Mouse (Mus musculus) liver, embryonic 14.5 days (tissue): ENCODE measurements around the gene Epn1. TPM values are rescaled to one million over a fixed set of nuclear protein-coding genes. Genes with fewer than 3 reads are reported as not detected.
A peak's percentile ranks its signal among the peaks of the same experiment; 100 is the strongest.

ENCODE experiments used
- ATAC-seq: fragments of 200-750 bp; cut with Nextera tagmentation; 2 replicates; pipeline ENCODE4 v1.8.0; 2017; ENCODE audit warnings: moderate number of reproducible peaks, mild to moderate bottlenecking, moderate library complexity; ENCODE audit not compliant: insufficient read depth
- DNase-seq, 3 experiments: peaks; one replicate each; pipeline ENCODE4 v3.0.0-alpha.2; 2012 to 2013; ENCODE audit warnings: low read depth in 3 of 3, low spot score in 3 of 3
- H3K27ac ChIP-seq: fragments of 300-500 bp; sonication (generic); 2 replicates; pipeline ENCODE4 v1.5.1; 2014; ENCODE audit warnings: moderate library complexity, mild to moderate bottlenecking, control low read depth, inconsistent platforms
- H3K27me3 ChIP-seq: fragments of 300-500 bp; sonication (generic); 2 replicates; pipeline ENCODE4 v1.6.1; 2014; ENCODE audit warnings: mild to moderate bottlenecking, low read length, moderate library complexity; ENCODE audit not compliant: control insufficient read depth, insufficient read depth
- H3K36me3 ChIP-seq: fragments of 300-500 bp; sonication (generic); replicated peaks from 2 replicates; pipeline ENCODE4 v1.6.1; 2014; ENCODE audit warnings: low read depth; ENCODE audit not compliant: control insufficient read depth, insufficient read depth
- H3K4me1 ChIP-seq, 2 experiments: fragments of 200-500 bp in 1 of 2; fragments of 300-500 bp in 1 of 2; sonication (generic) in 1 of 2; replicated peaks; 2 replicates each; pipeline ENCODE4 v1.6.1; 2012 to 2014; ENCODE audit warnings: antibody characterized with exemption in 1 of 2, inconsistent platforms in 1 of 2, low read length in 1 of 2; ENCODE audit not compliant: control insufficient read depth in 2 of 2, insufficient read depth in 2 of 2
- H3K4me2 ChIP-seq: fragments of 300-500 bp; sonication (generic); 2 replicates; pipeline ENCODE4 v1.6.1; 2014; ENCODE audit warnings: low read depth, mild to moderate bottlenecking, control low read depth, moderate library complexity
- H3K4me3 ChIP-seq, 2 experiments: fragments of 200-500 bp in 1 of 2; fragments of 300-500 bp in 1 of 2; sonication (generic) in 1 of 2; 2 replicates each; pipeline ENCODE4 v1.5.1; 2012 to 2014; ENCODE audit warnings: low read depth in 2 of 2, low read length in 2 of 2, mild to moderate bottlenecking in 2 of 2, control low read depth in 1 of 2, inconsistent platforms in 1 of 2, moderate library complexity in 1 of 2; ENCODE audit not compliant: insufficient read depth in 1 of 2
- H3K9ac ChIP-seq: fragments of 300-500 bp; sonication (generic); replicated peaks from 2 replicates; pipeline ENCODE4 v1.6.1; 2014; ENCODE audit warnings: mild to moderate bottlenecking, control low read depth, moderate library complexity
- H3K9me3 ChIP-seq: fragments of 300-500 bp; sonication (generic); 2 replicates; pipeline ENCODE4 v1.6.1; 2016; ENCODE audit warnings: low read length, mixed read lengths; ENCODE audit not compliant: control insufficient read depth
- CTCF ChIP-seq: IDR thresholded peaks from 2 replicates; pipeline ENCODE4 v1.5.1; 2016; ENCODE audit warnings: antibody characterized with exemption, low read depth, control low read depth
- EP300 ChIP-seq: IDR thresholded peaks from 2 replicates; pipeline ENCODE4 v1.6.1; 2016; ENCODE audit warnings: antibody characterized with exemption, low read depth
- WGBS: fragments of 180-500 bp; shearing (Covaris S2); extraction: QIAGEN DNeasy Blood & Tissue Kit; methylation state at CpG from one replicate; pipeline ENCODE4 v1.1.7; 2014; ENCODE audit not compliant: insufficient replicate concordance; 5-methylcytosine and 5-hydroxymethylcytosine counted together
- polyA plus RNA-seq, 2 experiments: library from polyadenylated mRNA; depleted of rRNA in 1 of 2; stranded (reverse) in 1 of 2; unstranded in 1 of 2; fragments of >200 nt; fragmentation: Nextera tagmentation in 1 of 2; extraction: Ambion mirVana in 1 of 2; gene quantifications; 2 replicates each; pipeline versions ENCODE4 v1.2.1 to v1.2.3; 2012 to 2014

Epn1 gene
- polyA plus RNA-seq, 2 experiments: 45.4 to 54.4 TPM

- Histone ChIP-seq H3K27ac (no peak overlapping the region), H3K27me3 (no peaks in the 10 kb centered on the region), H3K4me1 (no peaks in the 10 kb centered on the region), H3K4me3 (no peak overlapping the region), H3K9ac (no peak overlapping the region), H3K9me3 (no peaks in the 10 kb centered on the region), H3K4me2 (no peak overlapping the region), H3K36me3 (no peaks in the 10 kb centered on the region)
- ATAC-seq: no peak
- WGBS: 51% methylated on average over 4 of the region's 4 CpGs
- TF ChIP-seq EP300: no peak
- no peak for TF ChIP-seq CTCF
- no peak for DNase-seq
These were observed 28.2 kb downstream of the Epn1 start for GRCm38 (mm10) chr7:5108272-5108671.

- no peaks in the 10 kb centered on the region for H3K4me1 ChIP-seq
- H3K27ac ChIP-seq: no peak overlapping the region
- H3K4me3 ChIP-seq: no peak overlapping the region
- no peaks in the 10 kb centered on the region for H3K27me3 ChIP-seq
- WGBS: 68% methylated on average over 8 of the region's 8 CpGs
- H3K9ac ChIP-seq: no peak overlapping the region
- no peaks in the 10 kb centered on the region for H3K36me3 ChIP-seq
- no peak overlapping the region for H3K4me2 ChIP-seq
- H3K9me3 ChIP-seq: no peaks in the 10 kb centered on the region
- no peak for ATAC-seq
- TF ChIP-seq CTCF: 0 out of 2 replicates have a peak, but pooled peaks have one; percentile 13
- no peak for TF ChIP-seq EP300
- DNase-seq: no peak
These were observed 29.3 kb downstream of the Epn1 start for GRCm38 (mm10) chr7:5109301-5109700.

GRCm38 (mm10) chr7:5112701-5113100, 32.7 kb downstream of the Epn1 start:
- 16% methylated on average over 3 of the region's 3 CpGs for WGBS
- H3K9me3 ChIP-seq: no peaks in the 10 kb centered on the region
- H3K4me2 ChIP-seq: no peak overlapping the region
- no peak overlapping the region for H3K4me3 ChIP-seq
- H3K9ac ChIP-seq: no peak overlapping the region
- H3K4me1 ChIP-seq: no peaks in the 10 kb centered on the region
- no peak overlapping the region for H3K27ac ChIP-seq
- ATAC-seq: no peak
- no peaks in the 10 kb centered on the region for H3K36me3 ChIP-seq
- no peak for TF ChIP-seq CTCF
- TF ChIP-seq EP300: no peak
- H3K27me3 ChIP-seq: no peaks in the 10 kb centered on the region
- no peak for DNase-seq

GRCm38 (mm10) chr7:5116850-5117249, 36.8 kb downstream of the Epn1 start, which contains the start of gene Rfpl4:
Rfpl4 (minus strand) TSS chr7:5116950.
- no peak within 1 kb of the TSS for H3K4me2 ChIP-seq
- no peak within 1 kb of the TSS for H3K27ac ChIP-seq
- ATAC-seq (no peak), DNase-seq (no peak)
- no peaks in the 10 kb centered on the region for H3K27me3 ChIP-seq
- H3K9ac ChIP-seq: no peak within 1 kb of the TSS
- 60% methylated on average over 3 of the region's 3 CpGs for WGBS
- H3K4me3 ChIP-seq: no peak within 1 kb of the TSS
- no peaks in the 10 kb centered on the region for H3K36me3 ChIP-seq
- no peaks in the 10 kb centered on the region for H3K4me1 ChIP-seq
- no peak for TF ChIP-seq CTCF
- TF ChIP-seq EP300: no peak
- no peaks in the 10 kb centered on the region for H3K9me3 ChIP-seq

GRCm38 (mm10) chr7:5125078-5125477, 45.0 kb downstream of the Epn1 start:
- H3K27me3 ChIP-seq: no peaks in the 10 kb centered on the region
- no peak overlapping the region for H3K4me3 ChIP-seq
- no peak for ATAC-seq
- no peak overlapping the region for H3K4me2 ChIP-seq
- peaks cover 0 to 6% of the 10 kb centered on the region in 2 experiments; a peak in 1 of 4 replicates for H3K4me1 ChIP-seq
- no peak for TF ChIP-seq CTCF
- no peak for TF ChIP-seq EP300
- no peaks in the 10 kb centered on the region for H3K9me3 ChIP-seq
- 56% methylated on average over 8 of the region's 8 CpGs for WGBS
- no peak overlapping the region for H3K27ac ChIP-seq
- DNase-seq: no peak
- H3K9ac ChIP-seq: no peak overlapping the region
- H3K36me3 ChIP-seq: no peaks in the 10 kb centered on the region
